Mouse (Mus musculus) intestine, embryonic 14.5 days (tissue): ENCODE measurements at regions not wholly inside any gene's neighbourhood (a gene's known extent, or its start where the extent isn't known, plus 50 kb on each side); places are given as distances from the start of the nearest gene placed in this dataset.

Source experiments
- ATAC-seq: fragments of 200-750 bp; cut with Nextera tagmentation; replicated peaks from 2 replicates; pipeline ENCODE4 v1.8.0; 2017; ENCODE audit warnings: low read depth, moderate number of reproducible peaks, moderate TSS enrichment, moderate library complexity; ENCODE audit not compliant: low FRiP score, low TSS enrichment
- DNase-seq: peaks from one replicate; pipeline ENCODE4 v3.0.0-alpha.2; 2018; ENCODE audit warnings: low spot score
- H3K27ac ChIP-seq: fragments of 300-500 bp; sonication (generic); 2 replicates; pipeline ENCODE4 v1.5.1; 2014; ENCODE audit warnings: low read depth, mild to moderate bottlenecking, control low read depth
- H3K27me3 ChIP-seq: fragments of 300-500 bp; sonication (generic); replicated peaks from 2 replicates; pipeline ENCODE4 v1.6.1; 2014; ENCODE audit warnings: low read length, control low read depth; ENCODE audit not compliant: control insufficient read depth, insufficient read depth
- H3K36me3 ChIP-seq: fragments of 300-500 bp; sonication (generic); 2 replicates; pipeline ENCODE4 v1.6.1; 2014; ENCODE audit warnings: low read length, control low read depth; ENCODE audit not compliant: control insufficient read depth, insufficient read depth
- H3K4me1 ChIP-seq: fragments of 300-500 bp; sonication (generic); replicated peaks from 2 replicates; pipeline ENCODE4 v1.6.1; 2014; ENCODE audit warnings: low read length, control low read depth, mixed read lengths; ENCODE audit not compliant: control insufficient read depth, insufficient read depth
- H3K4me2 ChIP-seq: fragments of 300-500 bp; sonication (generic); 2 replicates; pipeline ENCODE4 v1.6.1; 2014; ENCODE audit warnings: low read length
- H3K4me3 ChIP-seq: fragments of 300-500 bp; sonication (generic); 2 replicates; pipeline ENCODE4 v1.5.1; 2014; ENCODE audit warnings: low read depth, low read length, control low read depth, mixed read lengths
- H3K9ac ChIP-seq: fragments of 300-500 bp; sonication (generic); 2 replicates; pipeline ENCODE4 v1.6.1; 2014; ENCODE audit warnings: mild to moderate bottlenecking, low read length
- H3K9me3 ChIP-seq: fragments of 300-500 bp; sonication (generic); 2 replicates; pipeline ENCODE4 v1.6.1; 2016; ENCODE audit warnings: low read length, control low read depth; ENCODE audit not compliant: control insufficient read depth
- WGBS: fragments of 180-500 bp; shearing (Covaris S2); extraction: QIAGEN DNeasy Blood & Tissue Kit; methylation state at CpG from one replicate; pipeline ENCODE4 v1.1.7; 2014; 5-methylcytosine and 5-hydroxymethylcytosine counted together

DNA sequence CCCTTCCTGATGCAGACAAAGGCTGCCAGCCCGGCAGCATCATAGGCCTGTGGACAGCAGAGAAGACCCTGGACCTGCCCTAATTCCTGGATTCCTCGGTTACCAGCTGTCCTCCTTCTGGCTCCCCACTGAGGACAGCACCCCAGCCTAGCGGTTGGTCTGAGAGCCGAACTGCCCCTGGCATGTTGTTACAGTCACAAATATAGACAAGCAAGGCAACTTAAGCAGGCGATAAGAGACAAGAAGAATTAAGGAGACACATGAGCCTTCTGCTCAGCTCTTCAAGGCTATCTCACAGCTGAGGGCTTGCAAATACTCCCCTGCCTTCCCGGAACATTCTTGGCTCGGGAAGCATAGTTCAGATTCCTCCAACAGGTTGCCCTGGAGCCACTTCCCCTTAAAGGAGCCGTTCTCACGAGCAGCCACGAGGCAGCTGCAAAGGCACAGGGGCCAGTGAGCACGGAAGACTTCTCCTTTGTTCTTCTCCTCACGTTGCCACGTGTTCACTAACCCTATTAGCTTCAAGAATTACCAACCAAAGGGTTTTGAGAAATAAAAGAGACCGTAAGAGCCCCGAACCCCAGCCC lies 146.6 kb upstream of the Dapk1 start:
- Histone ChIP-seq H3K36me3 (no peaks in the 10 kb centered on the region), H3K4me1 (peaks cover 10% of the 10 kb centered on the region), H3K27ac (peak overlapping the region; percentile 68), H3K27me3 (no peaks in the 10 kb centered on the region), H3K4me3 (no peak overlapping the region), H3K9me3 (no peaks in the 10 kb centered on the region), H3K4me2 (no peak overlapping the region; the same call in 1 of the 2 replicates), H3K9ac (no peak overlapping the region)
- DNase-seq: no peak
- WGBS: 23% methylated on average over 15 of the region's 15 CpGs
- no peak; the same call in 1 of the 2 replicates for ATAC-seq

DNA sequence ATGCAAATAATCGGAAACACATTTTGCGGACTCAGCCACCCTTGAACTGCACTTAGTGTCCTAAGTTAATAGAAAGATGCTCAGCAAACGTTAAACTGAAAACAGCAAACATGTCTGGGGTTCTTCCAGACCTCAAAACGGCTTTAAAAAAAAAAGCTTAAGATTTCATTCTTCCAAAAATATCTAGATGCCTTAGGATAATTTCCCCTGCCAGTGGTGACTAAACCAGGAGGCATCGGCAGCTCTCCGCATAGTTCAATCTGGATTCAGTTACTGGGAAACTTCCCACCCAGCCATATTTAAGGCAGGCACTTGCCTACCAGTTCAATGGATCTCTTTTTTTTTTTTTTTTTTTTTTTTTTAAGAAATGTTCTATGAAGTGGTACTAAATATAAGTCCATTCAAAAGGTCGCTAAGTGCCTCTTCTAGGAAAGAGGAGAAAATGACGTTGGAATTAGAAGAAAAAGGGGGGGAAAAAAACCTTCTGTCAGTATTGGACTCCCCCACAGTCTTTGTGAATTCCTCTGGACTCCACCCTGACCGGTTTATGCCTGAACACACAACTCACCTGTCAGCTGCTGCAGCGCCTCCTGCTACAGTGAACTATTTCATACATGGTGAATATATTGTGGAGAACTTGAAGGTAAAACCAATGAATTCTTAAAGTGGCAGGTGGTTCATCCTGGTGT lies 145.7 kb upstream of the Dapk1 start:
- no peak overlapping the region for H3K4me2 ChIP-seq
- ATAC-seq (no peak), DNase-seq (no peak)
- no peak overlapping the region for H3K9ac ChIP-seq
- WGBS: 75% methylated on average over 10 of the region's 10 CpGs
- H3K27me3 ChIP-seq: no peaks in the 10 kb centered on the region
- H3K9me3 ChIP-seq: no peaks in the 10 kb centered on the region
- H3K4me3 ChIP-seq: no peak overlapping the region
- H3K4me1 ChIP-seq: peaks cover 10% of the 10 kb centered on the region
- no peak overlapping the region for H3K27ac ChIP-seq
- H3K36me3 ChIP-seq: no peaks in the 10 kb centered on the region

DNA sequence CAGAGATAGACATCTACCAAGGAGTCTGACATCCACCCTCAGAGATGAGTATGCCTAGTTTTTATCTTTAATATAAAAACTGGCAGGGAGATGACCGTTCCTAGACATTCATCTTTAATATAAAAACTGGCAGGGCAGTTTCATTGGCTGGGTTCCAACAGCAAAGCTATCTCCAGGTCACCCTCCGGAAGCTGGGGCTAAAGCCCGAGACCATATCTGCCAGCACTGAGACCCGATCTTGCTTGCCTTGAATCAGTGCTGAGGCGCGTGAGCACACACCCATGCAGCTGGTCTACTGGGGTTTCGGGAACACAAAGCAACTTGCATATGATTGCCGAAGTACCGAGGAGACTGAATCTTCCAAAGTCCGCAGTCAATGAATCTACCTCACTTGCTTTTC lies 144.5 kb upstream of the Dapk1 start:
- no peak for ATAC-seq
- Histone ChIP-seq H3K4me1 (peaks cover 10% of the 10 kb centered on the region), H3K4me3 (no peak overlapping the region), H3K4me2 (no peak overlapping the region), H3K9ac (no peak overlapping the region), H3K27ac (no peak overlapping the region), H3K27me3 (no peaks in the 10 kb centered on the region), H3K9me3 (no peaks in the 10 kb centered on the region), H3K36me3 (no peaks in the 10 kb centered on the region)
- WGBS: 90% methylated on average over 10 of the region's 10 CpGs
- DNase-seq: no peak

DNA sequence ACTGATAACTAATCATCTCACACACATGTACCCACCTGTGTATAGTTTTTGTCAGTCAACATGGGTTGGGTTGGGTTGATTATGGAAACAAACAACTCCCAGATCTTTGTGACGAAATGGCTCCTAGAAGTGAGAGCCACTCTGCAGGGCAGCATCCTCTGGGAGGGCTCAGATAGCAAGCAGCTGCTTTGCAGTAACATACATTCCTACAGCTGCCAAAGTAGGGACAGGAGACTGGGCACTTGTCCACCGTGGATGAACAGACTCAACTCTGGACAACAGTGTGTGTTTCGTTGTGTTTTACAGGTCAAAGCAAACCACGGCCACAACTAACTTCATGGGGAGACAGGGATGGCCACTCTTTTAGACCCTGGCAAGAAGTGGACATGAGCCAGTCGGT lies 142.7 kb upstream of the Dapk1 start:
- Histone ChIP-seq H3K4me2 (no peak overlapping the region), H3K36me3 (no peaks in the 10 kb centered on the region), H3K9me3 (no peaks in the 10 kb centered on the region), H3K4me3 (no peak overlapping the region), H3K9ac (no peak overlapping the region), H3K4me1 (peaks cover 10% of the 10 kb centered on the region), H3K27ac (no peak overlapping the region), H3K27me3 (no peaks in the 10 kb centered on the region)
- ATAC-seq (no peak), DNase-seq (no peak)
- WGBS: 84% methylated on average over 5 of the region's 5 CpGs

DNA sequence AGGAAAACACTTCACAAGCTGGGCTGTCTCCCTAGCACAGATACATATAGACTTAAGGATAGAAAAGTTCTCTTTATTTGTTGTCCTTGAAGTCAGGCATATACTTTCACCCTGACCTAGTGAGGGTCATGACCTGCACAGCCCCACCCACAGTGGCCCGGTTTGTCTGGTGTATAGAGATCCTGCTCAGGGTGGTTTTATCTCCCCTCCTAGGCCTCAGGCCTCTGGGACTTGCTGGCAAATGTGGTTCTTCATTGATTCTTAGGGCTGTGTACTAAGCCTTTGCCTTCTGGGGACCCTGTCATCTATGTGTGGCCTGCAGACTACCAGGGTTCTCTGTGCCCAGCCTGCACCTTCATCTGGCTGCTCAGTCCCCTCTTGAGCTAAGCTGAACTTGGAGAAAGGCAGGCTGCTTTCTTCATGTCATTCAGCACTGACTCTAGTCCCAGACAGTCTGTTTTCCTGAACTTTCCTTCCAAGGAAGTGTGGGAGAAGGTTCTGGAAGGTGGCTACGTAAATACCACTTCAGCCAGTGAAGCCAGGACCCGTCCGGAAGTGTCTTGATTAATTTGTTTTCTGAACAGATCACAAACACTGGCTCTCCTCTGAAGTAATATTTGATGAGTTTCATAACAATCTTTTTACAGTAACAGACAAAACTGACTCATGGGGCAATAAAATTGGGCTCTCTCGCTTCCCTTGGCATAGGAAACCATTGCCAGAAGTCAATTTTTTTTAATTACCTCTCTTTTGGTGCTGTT lies 135.0 kb upstream of the Dapk1 start:
- Histone ChIP-seq H3K4me2 (no peak overlapping the region), H3K27ac (no peak overlapping the region), H3K4me3 (no peak overlapping the region), H3K9ac (no peak overlapping the region), H3K27me3 (no peaks in the 10 kb centered on the region), H3K4me1 (no peaks in the 10 kb centered on the region), H3K9me3 (no peaks in the 10 kb centered on the region), H3K36me3 (no peaks in the 10 kb centered on the region)
- DNase-seq (no peak), ATAC-seq (no peak)
- 65% methylated on average over 5 of the region's 5 CpGs for WGBS

DNA sequence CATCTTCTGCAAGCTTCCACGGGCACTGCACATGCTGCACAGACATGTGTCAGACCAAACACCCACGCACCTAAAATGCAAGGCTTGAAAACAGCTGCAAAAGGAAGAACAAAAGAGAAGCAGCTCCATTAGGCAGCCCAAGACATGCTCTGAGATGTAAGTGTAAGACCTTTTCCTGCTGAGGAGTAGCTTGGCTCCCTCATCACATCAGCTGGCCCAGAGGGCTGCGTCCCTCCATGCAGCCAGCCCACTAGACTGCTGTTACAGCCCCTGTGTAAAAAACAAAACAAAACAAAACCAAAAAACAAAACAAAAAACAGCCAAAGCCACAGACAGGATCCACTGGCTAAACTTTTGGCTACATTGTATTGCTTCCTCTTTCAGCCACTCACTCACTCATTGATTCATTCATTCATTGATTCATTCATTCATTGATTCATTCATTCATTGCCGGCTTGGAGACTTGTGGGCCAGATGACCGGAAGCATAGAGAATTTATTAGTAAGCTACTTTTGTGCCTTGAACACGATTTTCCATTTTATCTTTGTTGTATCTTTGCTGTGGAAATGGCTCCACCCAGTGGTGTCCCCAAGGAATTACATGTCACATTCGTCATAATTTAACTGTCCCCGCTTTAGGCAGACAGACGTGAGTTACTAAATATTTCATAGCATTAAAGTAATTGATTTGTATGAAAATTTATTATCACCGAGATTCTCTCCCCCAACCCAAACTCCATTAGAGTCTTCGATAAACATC lies 133.7 kb upstream of the Dapk1 start:
- Histone ChIP-seq H3K4me1 (no peaks in the 10 kb centered on the region), H3K36me3 (no peaks in the 10 kb centered on the region), H3K27ac (no peak overlapping the region), H3K4me3 (no peak overlapping the region), H3K9ac (no peak overlapping the region), H3K9me3 (no peaks in the 10 kb centered on the region), H3K27me3 (no peaks in the 10 kb centered on the region), H3K4me2 (no peak overlapping the region)
- WGBS: 21% methylated on average over 11 of the region's 11 CpGs
- DNase-seq (peak; percentile 83), ATAC-seq (no peak)

DNA sequence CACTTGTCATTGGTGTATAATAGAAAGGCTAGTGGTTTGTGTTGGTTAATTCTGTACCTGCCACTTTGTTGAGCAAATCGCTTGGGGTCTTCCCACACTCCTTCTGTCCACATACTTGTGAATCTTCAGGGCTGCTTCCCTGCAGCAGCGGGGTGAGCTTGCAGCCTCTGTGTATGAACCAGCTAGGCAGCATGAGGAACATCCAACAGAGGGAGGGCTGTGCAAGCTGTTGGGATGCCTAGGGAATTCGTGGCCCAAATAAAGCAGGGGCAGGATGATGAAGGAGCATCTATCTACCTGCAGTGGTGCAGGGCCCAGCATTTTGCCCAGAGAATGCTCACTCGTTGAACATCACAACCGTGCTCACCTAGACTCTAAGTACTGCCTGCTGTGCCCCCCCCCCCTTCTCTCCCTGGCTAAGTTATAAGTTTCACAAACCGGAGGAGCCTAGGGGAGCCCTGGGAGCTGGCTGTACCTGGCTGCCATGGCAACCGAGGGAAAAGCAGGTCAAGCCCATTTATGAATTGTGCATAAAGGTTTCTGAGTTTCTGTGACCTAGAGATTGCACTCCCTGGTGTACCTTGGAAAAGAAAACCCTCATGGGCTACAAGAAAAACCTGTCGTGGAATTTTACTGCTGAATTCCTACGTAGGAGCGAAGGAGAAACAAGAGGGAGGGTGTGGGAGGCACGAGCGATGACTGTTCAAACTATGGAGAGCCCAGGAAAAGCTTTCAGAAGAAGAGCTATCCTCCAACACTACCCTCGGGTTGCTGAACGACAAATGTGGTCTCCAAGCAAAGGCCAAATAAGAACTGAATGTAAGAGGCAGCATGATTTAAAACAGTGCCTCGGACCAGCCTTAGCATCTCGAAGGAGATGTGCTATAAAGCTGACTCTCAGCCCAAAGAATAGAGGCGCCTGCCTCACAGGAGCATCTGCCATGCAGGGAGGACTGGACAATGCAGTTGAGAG lies 131.0 kb upstream of the Dapk1 start:
- Histone ChIP-seq H3K9me3 (no peaks in the 10 kb centered on the region), H3K27me3 (no peaks in the 10 kb centered on the region), H3K4me2 (no peak overlapping the region), H3K36me3 (no peaks in the 10 kb centered on the region), H3K27ac (no peak overlapping the region), H3K4me1 (no peaks in the 10 kb centered on the region), H3K4me3 (no peak overlapping the region), H3K9ac (no peak overlapping the region)
- no peak for ATAC-seq
- 57% methylated on average over 17 of the region's 17 CpGs for WGBS
- DNase-seq: no peak

DNA sequence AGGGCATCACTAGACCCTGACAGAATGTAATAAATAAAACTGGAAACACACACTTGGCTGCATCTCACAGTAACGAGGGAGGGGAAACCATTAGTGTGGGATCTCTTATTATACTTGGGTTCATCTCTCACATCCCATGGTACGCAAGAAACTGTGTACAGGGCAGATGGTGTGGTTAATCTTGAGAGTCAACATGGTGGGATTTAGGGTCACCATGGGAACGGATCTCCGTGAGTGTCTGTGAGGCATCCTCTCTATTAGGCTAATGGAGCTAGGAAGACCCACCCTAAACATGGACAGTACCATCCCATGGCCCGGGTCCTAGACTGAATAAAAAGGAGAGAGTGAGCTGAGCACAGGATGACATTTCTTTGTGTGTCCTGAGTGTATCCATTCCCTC lies 130.1 kb upstream of the Dapk1 start:
- Histone ChIP-seq H3K9me3 (no peaks in the 10 kb centered on the region), H3K27me3 (no peaks in the 10 kb centered on the region), H3K4me3 (no peak overlapping the region), H3K9ac (no peak overlapping the region), H3K4me2 (no peak overlapping the region), H3K27ac (no peak overlapping the region), H3K4me1 (no peaks in the 10 kb centered on the region), H3K36me3 (no peaks in the 10 kb centered on the region)
- ATAC-seq (no peak), DNase-seq (no peak)
- WGBS: 84% methylated on average over 5 of the region's 5 CpGs
